Mouse (Mus musculus) thymus, postnatal 0 days (tissue): ENCODE data around the gene Clec11a. TPM values are rescaled to one million over a fixed set of nuclear protein-coding genes. Genes with fewer than 3 reads are reported as not detected.
"Not testable (repeated sequence)": the region's sequence is repeated elsewhere in the genome, so short reads cannot be mapped to it uniquely, and the experiment has no call there.

ENCODE experiments used
- DNase-seq: peaks from one replicate; pipeline ENCODE4 v3.0.0-alpha.2; 2015; ENCODE audit warnings: low spot score
- polyA plus RNA-seq: library from polyadenylated mRNA; unstranded; fragments of >200 nt; fragmentation: Nextera tagmentation; extraction: Ambion mirVana; gene quantifications from 2 replicates; pipeline ENCODE4 v1.2.1, GENCODE M21; 2015

The Clec11a gene
- polyA plus RNA-seq, 1 experiment from 2014 or later: 3.7 TPM

GRCm38 (mm10) chr7:44326614-44327013 is 19.9 kb upstream of the Clec11a start:
- DNase-seq: no peak

- DNase-seq: no peak
These were observed 15.6 kb upstream of the Clec11a start for GRCm38 (mm10) chr7:44322290-44322689.

- DNase-seq: no peak
These were observed 14.2 kb upstream of the Clec11a start for GRCm38 (mm10) chr7:44320886-44321285.

GRCm38 (mm10) chr7:44317913-44318312 is 11.2 kb upstream of the Clec11a start:
- peak; percentile 24 for DNase-seq

- DNase-seq: no peak
These were observed 5.8 kb upstream of the Clec11a start for GRCm38 (mm10) chr7:44312484-44312883.

- no peak for DNase-seq
These were observed 5.1 kb upstream of the Clec11a start for GRCm38 (mm10) chr7:44311713-44312304.

- no peak for DNase-seq
These were observed 4.4 kb upstream of the Clec11a start for GRCm38 (mm10) chr7:44310878-44311712.

- DNase-seq: no peak
These were observed 3.7 kb upstream of the Clec11a start for GRCm38 (mm10) chr7:44310285-44310877.

- DNase-seq: no peak
These were observed 3.0 kb upstream of the Clec11a start, which contains the start of gene Shank1 for GRCm38 (mm10) chr7:44309475-44310284. TSS of gene Shank1 (plus strand) at chr7:44310253.

GRCm38 (mm10) chr7:44307261-44308020 is 739 bp upstream of the Clec11a start:
- DNase-seq: no peak

GRCm38 (mm10) chr7:44305686-44306085 is 1.0 kb downstream of the Clec11a start:
- DNase-seq: no peak

- peak; percentile 98 for DNase-seq
These were observed 1.7 kb downstream of the Clec11a start for GRCm38 (mm10) chr7:44304775-44305641.

GRCm38 (mm10) chr7:44304463-44304774 is 2.3 kb downstream of the Clec11a start:
- no peak for DNase-seq

GRCm38 (mm10) chr7:44303346-44304340 is 3.1 kb downstream of the Clec11a start:
- no peak for DNase-seq

- not testable (repeated sequence) for DNase-seq
These were observed 9.2 kb downstream of the Clec11a start for GRCm38 (mm10) chr7:44297501-44297900.

GRCm38 (mm10) chr7:44291418-44291817 is 15.3 kb downstream of the Clec11a start:
- no peak for DNase-seq

GRCm38 (mm10) chr7:44290986-44291385 is 15.7 kb downstream of the Clec11a start:
- DNase-seq: no peak

GRCm38 (mm10) chr7:44287760-44288159 is 18.9 kb downstream of the Clec11a start:
- DNase-seq: no peak

GRCm38 (mm10) chr7:44281586-44281985 is 25.1 kb downstream of the Clec11a start:
- no peak for DNase-seq
